Mouse (Mus musculus): ENCODE results near the gene Samsn1.

- TF ChIP-seq CTCF (IDR thresholded peaks at IDR 0.05; ENCODE audit: low read depth, low read length) (no peak), GATA1 (IDR thresholded peaks at IDR 0.05; ENCODE audit: borderline replicate concordance, low read length) (no peak), POLR2AphosphoS5 (IDR thresholded peaks at IDR 0.05; ENCODE audit: insufficient replicate concordance, low read depth, low read length) (no peak), TAL1 (conservative IDR thresholded peaks at IDR 0.05; ENCODE audit: low read depth, low read length) (no peak)
These were observed 92.4 kb downstream of the Samsn1 start for GRCm38 (mm10) chr16:75929536-75930221.
